Mouse (Mus musculus): Measurements from ENCODE around the gene Tmcc3.
"Not testable (repeated sequence)": the region's sequence is repeated elsewhere in the genome, so short reads cannot be mapped to it uniquely, and the experiment has no call there.

The Tmcc3 gene

DNA sequence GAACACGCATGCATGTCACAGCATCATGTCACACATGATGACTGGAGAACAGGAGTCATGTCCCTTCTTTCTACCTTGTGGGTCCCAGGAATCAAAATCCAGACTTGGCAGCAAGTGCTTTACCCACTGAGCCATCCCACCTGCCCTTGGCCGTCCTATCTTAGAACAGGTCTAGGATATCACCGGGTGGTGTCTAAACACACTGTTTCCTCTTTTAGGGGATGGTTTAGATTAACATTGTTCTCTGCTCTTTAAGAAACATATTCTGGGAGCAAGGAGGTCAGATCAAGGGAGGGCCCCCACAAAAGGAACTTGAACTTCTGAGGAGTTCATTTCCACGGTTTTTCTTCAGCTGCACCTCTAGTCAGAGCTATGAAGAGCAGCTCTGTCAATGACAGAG is 272.0 kb downstream of the Tmcc3 start:
- DNase-seq (ENCODE audit: low read depth), result no peak

DNA sequence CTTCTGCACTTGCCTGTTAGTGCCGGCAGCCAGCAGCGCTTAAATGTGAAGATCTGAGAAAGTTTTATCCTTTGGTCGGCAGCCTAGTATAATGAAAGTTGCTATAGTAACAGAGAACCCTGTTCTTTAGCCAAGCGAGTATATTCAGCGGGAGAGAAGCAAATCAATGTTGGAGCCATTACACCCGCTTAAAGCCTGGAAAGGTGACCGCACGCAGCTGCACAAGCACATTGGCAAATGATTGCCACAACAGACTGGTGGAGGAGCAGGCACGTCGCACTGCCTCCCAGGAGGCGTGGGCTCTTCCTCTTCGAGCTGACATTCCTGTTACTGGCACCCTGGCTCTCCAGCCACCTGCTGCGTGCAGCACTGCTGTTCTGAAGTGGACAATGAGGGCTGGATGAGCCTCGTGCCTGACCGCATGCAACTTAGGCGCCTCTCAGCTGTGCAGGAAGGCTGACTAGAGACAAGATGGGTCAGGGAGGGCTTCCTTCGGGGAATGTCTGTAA is 273.2 kb downstream of the Tmcc3 start:
- DNase-seq (ENCODE audit: low read depth), result no peak

DNA sequence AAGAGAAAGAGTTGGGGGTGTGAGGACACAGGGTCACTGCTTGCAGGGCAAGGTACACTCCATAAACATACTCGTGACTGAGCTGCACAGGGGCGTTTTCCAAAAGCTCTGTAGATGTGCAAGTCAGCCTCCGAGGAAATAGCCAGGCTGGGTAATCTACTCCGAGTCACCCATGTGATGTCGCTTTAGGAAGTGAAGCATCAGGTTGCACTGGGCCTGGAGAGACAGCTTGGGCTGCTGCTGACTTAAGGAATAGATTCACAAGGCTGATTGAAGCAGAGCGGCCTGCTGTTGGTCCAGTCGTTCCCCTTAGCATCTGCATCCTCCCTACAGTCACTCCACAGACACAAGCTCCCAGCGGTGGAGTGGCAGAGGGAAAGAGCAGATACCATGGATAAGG is 274.1 kb downstream of the Tmcc3 start:
- no peak for DNase-seq (ENCODE audit: low read depth)

DNA sequence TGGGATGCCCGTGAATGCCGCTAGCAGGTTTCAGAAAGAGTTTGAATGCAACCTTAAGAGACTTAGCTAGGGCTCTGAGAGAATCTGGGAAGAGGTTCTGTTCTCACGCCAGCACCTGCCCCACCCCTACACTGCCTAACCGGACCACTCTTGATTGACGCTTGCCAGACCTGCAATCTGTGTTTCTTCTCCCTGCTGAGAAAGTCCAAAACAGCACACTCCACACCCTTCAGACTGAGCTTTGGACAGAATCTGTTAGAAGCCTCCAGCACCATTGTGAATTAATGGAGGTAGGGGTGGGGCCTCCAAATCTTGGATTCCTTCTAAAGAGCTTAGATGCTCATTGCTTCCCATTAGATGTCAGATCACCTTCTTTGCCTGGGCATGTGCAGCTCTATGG is 277.2 kb downstream of the Tmcc3 start:
- DNase-seq (ENCODE audit: low read depth), result no peak

DNA sequence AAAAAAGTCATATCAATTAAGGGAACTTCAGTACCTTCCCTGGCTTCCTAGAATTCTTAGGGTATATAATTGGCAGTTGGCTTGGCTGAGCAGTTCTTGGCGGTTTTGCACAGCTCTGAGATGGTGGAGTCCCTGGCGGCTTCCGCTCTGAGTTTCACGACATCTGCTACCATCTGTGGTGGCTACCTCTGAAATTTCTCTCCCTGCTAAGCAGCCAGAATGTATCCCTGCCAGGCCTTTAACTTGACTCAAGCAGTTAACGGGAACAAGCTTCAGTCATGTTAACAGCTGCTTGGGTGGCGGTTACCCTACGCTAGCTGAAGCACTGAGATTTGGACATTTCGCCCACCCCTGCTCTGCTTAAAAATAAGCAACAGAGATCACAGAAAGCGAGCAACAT is 284.0 kb downstream of the Tmcc3 start:
- DNase-seq (ENCODE audit: low read depth), result no peak

DNA sequence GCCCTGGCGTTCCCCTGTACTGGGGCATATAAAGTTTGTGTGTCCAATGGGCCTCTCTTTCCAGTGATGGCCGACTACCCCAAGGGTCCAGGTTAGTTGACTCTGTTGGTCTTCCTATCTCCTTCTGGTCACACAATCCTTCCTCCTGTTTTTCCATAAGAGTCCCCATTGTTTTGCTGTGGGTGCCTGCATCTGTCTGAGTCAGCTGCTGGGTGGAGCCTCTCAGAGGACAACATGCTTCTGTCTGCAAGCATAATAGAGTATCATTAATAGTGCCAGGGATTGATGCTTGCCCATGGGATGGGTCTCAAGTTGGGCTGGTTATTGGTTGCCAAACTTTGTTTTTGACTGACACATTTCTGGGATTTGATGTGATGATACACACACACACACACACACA is 288.1 kb downstream of the Tmcc3 start:
- DNase-seq (ENCODE audit: low read depth), result not testable (repeated sequence)

DNA sequence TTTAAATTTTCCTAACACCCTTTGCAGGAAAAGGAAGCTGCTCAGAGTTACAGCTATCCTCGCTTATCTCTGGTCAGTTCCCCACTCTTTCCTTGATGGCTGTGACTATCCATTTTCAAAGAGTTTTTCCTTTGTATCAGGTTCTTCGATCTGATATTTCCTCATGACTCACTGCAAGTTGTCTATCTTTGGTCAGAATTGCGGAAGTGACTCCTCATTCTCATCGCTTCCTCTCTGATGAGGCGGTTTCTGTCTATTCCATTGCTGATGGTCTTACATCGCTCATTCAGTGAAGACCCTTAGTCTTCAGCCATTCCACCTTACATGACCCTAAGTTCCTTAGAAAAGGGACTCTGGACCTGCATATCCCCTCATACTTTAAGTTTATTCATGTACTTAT is 289.3 kb downstream of the Tmcc3 start:
- DNase-seq (ENCODE audit: low read depth), result no peak

DNA sequence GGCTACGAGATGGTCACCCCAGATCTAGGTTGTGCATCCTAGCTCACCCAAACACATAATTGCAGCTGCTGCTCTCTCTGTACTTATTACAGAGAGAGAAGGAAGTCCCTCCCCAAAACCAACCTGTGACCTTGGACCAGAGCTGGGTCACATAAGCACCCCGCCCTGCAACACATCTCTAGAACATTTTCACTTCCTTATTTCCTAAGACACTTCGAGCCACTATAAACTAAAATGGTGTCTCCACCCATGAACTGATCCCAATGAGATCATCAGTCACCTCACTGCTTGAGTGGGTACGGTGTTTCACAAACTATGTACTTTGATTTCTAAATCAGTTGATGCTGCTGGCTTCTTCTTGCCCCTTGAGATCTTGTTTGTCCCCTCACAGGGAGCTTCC is 293.7 kb downstream of the Tmcc3 start:
- DNase-seq (ENCODE audit: low read depth), result no peak

DNA sequence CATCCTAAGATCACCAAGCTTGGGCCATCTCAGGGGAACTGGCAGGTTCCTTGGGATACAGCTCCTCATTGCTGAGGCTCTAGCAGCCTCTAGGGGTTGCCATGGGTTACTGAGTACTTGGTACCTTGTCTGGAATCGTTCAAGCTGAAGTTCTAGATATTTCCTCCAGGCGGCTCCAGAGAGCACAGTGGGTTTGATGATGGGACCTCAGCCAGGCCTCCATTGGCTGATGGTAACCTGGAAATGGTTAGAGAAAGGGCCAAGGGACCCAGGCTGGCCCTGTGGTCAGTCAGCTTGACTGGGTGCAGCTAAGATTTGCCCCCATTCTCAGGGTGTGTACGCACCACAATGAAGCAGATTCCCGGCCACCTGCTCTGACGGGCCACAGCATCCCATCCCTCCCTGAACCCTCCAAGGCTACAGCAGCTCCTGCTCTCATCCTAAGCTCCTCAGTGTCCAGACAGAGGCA is 297.6 kb downstream of the Tmcc3 start:
- peak; percentile 40 for DNase-seq (ENCODE audit: low read depth)

DNA sequence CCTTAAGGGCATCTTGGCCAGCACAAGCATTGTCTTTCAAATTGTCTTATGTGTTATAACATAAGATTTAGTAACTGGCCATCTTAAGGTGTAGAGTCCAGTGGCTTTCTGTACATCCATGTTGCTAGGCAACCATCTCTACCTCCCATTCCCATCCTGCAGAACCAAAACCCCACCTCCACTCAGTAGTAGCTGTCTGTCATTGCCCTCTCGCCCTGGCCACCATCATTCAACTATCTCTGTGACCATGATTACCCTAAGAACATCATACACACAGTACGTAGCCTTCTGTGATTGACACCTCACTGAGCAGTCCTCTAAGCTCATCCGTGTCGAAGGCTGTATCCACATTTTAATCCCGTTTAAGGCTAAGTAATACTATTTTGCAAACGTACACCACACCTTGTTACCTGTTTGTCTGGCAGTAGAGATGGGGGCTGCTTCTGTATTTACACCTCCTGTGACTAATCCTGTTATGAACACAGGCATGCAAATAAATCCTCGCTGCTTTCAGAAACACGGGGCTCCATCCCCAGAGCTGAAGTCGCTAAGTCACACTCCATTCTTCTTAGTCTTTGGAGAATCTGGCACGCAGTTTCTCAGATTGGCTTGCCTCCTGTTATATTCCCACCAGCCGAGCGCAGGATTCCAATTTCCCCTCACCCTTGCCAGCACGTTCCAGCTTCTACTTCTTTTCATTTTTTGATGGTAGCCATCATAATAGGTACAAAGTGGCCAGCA is 299.6 kb downstream of the Tmcc3 start:
- no peak for DNase-seq (ENCODE audit: low read depth)

DNA sequence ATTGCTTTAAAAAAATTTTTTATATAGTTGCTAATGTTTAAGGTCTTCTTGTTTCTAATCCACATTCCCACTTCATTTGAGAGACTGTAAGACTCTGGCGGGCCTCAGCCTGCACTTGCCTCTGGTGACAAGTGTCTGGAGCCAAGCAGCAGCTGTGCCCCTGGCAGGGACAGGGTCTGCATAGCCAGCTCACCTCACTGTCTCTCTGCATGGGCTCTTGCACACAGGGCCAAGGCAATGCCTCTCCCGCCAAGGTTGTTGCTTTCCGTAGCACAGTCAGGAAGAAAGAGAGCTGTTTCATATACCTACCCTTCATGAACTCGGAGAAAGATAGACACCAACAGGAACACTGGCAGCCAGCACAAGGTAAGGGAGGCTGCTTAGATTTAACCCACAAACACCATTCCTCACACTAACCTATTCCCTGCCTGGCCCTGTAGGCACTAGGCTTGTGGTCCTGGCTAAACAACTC is 300.3 kb downstream of the Tmcc3 start:
- no peak for DNase-seq (ENCODE audit: low read depth)

DNA sequence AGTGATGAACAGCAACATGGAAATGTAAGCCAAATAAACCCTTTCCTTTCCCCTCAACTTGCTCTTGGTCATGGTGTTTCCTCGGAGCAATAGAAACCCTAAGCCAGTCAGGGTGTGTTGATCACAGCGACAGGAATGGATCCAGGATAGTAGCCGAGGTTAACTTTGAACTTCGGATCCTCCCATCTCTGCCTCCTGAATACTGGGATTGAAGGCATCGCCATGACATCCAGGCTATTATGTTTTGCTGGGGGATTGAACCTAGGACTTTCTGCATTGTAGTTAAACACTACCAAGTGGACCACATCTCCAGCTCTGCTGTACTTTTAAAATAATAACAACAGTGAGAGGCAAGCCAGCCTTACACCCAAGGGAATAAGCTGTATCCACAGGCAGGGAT is 307.8 kb downstream of the Tmcc3 start:
- DNase-seq (ENCODE audit: low read depth), result no peak

DNA sequence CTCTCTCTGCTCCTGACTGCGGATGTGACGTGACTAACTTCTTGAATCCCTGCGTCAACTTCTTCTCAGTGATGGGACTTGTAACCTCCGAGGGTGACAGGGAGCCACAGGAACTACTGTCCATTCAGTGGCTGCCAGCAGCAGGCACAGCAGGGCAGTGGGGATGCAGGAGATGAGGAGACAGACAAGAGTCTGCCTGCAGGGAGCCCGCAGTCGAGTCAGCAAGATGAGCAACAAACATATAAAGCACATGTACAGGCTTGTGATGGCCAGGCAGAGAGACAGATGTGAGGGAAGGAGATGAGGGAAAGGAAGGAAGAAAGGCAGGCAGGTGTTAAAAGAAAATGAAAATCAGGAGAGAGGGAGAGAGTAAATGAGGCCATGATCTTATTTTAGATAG is 308.8 kb downstream of the Tmcc3 start:
- DNase-seq (ENCODE audit: low read depth), result no peak

DNA sequence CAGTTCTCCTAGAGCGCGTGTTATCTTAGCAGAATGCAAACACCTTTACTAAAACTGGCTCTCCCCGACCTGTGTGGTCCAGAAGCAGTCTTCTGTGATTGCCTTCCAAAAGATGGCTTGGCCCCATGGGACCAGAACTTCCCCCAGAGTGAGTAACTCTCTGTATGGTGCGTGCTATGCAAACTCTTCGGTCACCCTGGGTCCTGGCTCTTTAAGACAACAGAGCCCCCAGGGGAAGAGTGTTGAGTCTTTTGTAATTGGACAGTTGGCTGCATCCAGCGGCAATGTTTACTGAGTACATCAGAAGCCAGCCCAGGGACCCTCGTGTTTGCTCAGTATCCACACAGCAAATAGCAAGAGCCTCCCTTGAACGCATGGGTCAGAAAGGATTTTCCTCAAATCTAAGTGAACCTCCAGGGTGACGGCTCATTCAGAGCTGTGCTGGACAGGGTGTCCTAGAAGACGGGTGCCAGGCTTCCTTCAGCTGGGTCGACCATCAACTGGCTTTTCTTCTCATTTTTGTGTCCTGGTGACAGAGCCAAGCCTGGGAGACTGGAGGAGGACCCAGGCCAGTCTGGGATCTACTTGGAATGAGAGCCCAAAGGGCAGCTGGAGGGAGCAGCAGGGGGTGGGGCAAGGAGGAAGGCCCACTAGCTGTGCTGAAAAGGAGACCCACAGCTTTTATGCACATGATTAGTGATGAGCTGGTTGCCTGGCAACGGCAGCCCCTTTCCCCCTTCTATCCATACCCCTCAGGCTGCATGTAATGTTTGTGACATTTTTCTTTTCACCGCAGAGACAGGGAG is 309.9 kb downstream of the Tmcc3 start:
- no peak for DNase-seq (ENCODE audit: low read depth)

DNA sequence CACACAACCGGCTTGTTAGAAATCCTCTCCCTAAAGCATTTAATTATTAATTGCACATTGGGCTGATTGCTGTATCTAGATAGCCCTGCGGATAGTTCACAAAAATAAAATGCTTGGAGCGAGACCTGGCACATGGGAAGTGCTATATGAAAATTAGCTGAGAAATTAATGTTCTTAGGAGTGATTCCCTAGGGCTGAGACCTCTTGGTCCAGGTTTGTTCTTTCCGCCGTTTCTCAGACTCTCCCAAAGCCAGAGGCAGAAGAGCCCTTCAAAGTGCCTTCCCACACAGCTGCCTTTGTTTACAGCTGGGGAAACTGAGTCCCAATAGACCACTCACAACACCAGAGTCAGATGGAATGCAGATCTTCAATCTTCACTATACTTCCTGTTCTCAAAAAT is 310.5 kb downstream of the Tmcc3 start:
- DNase-seq (ENCODE audit: low read depth), result no peak

DNA sequence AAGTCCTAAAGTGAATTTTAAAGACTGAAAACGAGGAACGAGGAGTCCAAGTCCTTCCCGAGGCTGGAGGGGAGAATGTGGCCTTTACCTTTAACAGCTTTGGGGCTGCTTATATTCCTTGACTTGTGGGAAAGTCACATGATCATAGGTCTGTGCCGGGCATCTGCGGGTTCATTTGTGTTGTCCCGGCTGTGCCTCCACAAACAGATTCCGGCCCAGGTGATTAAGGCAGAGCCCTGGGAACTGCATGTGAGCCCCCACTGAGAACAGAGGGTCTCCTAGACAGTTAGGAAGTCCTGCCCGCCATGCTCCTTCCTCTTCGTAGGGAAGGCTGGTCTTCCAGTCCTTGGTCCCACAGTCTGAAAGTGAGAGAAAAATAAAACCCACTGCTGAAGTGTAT is 311.1 kb downstream of the Tmcc3 start:
- no peak for DNase-seq (ENCODE audit: low read depth)

DNA sequence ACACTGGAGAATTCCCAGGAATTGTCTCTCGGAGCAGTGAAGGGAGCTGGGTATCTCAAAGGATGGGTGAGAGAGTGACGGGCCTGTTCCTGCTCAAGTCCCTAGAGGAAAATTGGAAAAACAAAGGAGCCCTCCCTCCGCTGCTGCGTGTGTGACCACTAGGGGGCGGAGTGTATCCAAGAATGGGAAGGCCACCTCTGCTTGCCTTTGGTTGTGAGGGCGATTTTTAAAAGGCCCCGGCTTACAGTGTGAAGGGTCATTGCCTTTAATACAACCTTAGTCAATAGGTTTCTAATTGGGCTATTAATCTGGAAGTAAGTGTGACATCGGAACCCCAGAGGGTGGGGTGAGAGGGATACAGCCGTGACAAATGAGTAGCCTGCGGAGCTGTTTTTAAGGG is 311.9 kb downstream of the Tmcc3 start:
- DNase-seq (ENCODE audit: low read depth), result peak; percentile 41

DNA sequence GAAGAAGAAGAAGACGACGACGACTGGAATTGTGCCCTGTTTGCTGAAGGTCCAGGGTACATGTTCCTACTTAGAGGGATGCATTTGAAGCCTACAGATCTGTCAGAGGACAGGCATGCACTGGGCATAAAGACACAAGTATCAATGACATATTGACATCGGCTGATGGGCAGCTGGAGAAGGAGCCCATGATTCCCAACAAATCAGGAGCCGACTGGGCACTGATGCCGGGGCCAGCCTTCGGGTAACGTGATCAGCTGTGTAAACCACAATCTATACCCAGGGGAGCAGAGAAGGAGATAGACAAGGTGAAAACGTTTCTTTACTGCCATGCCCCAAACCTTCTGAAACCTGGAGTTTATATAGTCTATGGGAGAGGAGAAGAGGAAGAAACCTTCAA is 313.3 kb downstream of the Tmcc3 start:
- DNase-seq (ENCODE audit: low read depth), result no peak

DNA sequence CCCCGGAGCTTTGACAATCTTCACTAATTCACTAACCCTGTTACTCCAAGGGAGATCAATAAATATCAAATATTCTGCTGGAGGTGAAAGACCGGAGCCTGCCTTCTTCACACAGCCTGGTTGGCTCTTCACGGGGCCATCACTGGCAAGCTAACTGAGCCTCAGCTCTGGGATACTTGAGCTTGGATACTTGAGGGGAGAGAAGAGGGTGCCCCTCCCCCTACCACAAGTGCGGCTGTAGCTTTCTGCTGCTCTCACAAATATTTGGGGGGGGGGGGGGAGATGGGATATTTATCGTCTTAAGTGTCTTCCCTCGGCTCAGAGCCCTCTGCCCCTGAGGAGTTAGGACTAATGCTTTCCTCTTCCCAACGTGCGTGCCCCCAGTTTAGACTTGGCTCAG is 313.9 kb downstream of the Tmcc3 start:
- DNase-seq (ENCODE audit: low read depth), result no peak

DNA sequence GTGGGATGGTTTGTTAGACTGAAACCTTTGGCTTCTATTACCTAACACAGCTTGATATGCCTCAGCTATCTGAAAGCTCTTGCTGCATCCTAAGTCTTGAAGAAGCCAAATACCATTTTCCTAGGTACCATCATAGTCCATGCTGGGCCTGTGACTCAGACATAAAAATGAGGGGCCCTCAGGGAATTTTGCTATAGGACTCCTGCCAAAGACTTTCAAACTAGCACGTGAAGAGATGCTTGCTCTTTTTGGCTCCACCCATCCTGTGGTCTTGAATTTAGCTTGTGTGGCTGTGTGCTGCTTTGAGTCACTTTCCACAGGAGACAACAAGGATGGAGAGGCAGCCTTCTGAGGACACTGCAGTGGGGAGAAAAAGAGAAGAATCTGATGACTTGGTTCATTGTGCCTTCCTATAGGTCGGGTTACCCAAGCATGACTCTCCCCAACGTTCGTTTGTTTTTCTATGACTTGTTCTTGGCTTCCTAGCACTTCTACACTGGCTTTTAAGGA is 319.1 kb downstream of the Tmcc3 start:
- no peak for DNase-seq (ENCODE audit: low read depth)

DNA sequence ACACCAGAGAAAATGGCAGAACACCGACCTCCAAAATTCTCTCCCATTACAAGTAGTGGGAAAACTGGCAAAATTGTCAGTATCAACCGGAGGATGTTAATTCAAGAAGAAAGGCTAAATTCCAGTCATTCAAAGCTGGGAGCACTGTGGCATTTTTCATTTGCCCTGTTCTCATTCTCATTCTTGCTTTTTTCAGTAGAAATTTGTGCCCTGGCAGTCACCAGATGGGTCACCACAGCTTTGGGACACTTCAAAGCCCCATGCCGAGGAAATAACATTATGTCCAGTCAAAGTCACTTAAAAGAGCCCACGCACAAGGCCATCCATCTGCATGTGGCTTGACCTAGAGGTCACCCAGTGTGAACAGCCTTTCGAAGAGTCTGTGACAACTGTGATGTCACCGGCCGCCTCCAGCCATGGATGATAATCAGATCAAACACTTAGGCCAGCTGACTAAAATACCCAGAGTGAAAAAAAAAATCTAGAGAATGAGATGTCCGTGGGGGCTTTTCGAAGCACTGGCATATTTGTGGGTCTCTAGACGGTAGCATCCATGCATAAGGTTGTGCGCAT is 319.9 kb downstream of the Tmcc3 start:
- no peak for DNase-seq (ENCODE audit: low read depth)

DNA sequence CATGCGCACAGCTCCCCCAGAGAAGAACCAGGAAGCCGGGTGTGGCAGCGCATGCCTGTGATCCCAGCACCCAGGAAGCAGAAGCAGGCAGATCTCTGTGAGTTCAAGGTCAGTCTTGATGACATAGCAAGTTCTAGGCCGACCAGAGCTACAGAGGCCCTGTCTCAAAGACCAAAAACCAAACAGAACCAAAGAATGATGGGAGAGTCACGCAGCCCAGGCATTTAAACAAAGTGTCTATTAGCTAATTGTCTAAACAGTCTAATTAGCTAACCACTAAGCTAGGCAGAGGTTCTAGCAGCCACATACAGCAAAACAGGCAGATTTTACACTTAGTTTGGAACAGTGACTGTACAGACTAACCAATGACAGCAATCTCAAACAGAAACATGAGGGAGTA is 320.5 kb downstream of the Tmcc3 start:
- DNase-seq (ENCODE audit: low read depth), result no peak

DNA sequence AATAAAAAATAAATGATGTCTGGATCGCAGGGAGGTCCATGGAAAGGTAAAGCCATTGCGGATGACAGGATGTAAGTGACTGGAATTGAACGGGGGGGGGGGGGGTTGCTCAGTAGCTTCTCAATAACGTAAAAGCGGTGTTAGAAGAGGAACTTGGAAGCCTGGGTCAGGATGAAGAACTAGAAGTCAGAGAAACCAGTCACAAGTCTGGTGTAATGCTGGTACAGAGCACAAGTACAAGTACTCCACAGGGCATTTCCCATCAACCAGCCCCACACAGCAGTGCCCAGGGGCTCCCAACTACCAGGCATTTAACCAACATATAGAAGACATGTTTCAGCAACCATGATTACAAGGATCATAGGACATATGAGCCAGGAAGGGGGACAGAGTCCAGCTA is 326.9 kb downstream of the Tmcc3 start:
- no peak for DNase-seq (ENCODE audit: low read depth)

All from c-Kit-positive CD71-positive TER-119-negative erythroid progenitor cells, embryonic 14.5 days (primary cell).